Mouse (Mus musculus) liver, embryonic 15.5 days (tissue): ENCODE results near the gene Slc22a14. TPM values are rescaled to one million over a fixed set of nuclear protein-coding genes. Genes with fewer than 3 reads are reported as not detected.

Experiments used
- ATAC-seq: fragments of 200-750 bp; cut with Nextera tagmentation; 2 replicates; pipeline ENCODE4 v1.8.0; 2017; ENCODE audit warnings: moderate number of reproducible peaks, mild to moderate bottlenecking, moderate library complexity; ENCODE audit not compliant: insufficient read depth
- H3K27ac ChIP-seq: fragments of 300-500 bp; sonication (generic); replicated peaks from 2 replicates; pipeline ENCODE4 v1.5.1; 2015; ENCODE audit warnings: mild to moderate bottlenecking, inconsistent platforms
- H3K27me3 ChIP-seq: fragments of 300-500 bp; sonication (generic); 2 replicates; pipeline ENCODE4 v1.6.1; 2015; ENCODE audit warnings: mild to moderate bottlenecking, inconsistent platforms
- H3K36me3 ChIP-seq: fragments of 300-500 bp; sonication (generic); replicated peaks from 2 replicates; pipeline ENCODE4 v1.6.1; 2015; ENCODE audit warnings: moderate library complexity, mild to moderate bottlenecking, inconsistent platforms
- H3K4me1 ChIP-seq: fragments of 300-500 bp; sonication (generic); replicated peaks from 2 replicates; pipeline ENCODE4 v1.6.1; 2015; ENCODE audit warnings: inconsistent platforms
- H3K4me2 ChIP-seq: fragments of 300-500 bp; sonication (generic); 2 replicates; pipeline ENCODE4 v1.6.1; 2015; ENCODE audit warnings: moderate library complexity, mild to moderate bottlenecking, inconsistent platforms
- H3K4me3 ChIP-seq: fragments of 300-500 bp; sonication (generic); replicated peaks from 2 replicates; pipeline ENCODE4 v1.5.1; 2015; ENCODE audit warnings: mild to moderate bottlenecking, inconsistent platforms
- H3K9ac ChIP-seq: fragments of 300-500 bp; sonication (generic); 2 replicates; pipeline ENCODE4 v1.6.1; 2015; ENCODE audit warnings: moderate library complexity, mild to moderate bottlenecking, inconsistent platforms
- H3K9me3 ChIP-seq: fragments of 300-500 bp; sonication (generic); replicated peaks from 2 replicates; pipeline ENCODE4 v1.6.1; 2016; ENCODE audit warnings: inconsistent platforms
- WGBS: fragments of 180-500 bp; shearing (Covaris S2); methylation state at CpG from one replicate; pipeline ENCODE4 v1.1.7; 2015; ENCODE audit warnings: mixed read lengths; ENCODE audit not compliant: insufficient replicate concordance; 5-methylcytosine and 5-hydroxymethylcytosine counted together
- polyA plus RNA-seq: library from polyadenylated mRNA; unstranded; fragments of >200 nt; fragmentation: Nextera tagmentation; extraction: Ambion mirVana; gene quantifications from 2 replicates; pipeline ENCODE4 v1.2.1, GENCODE M21; 2015

The Slc22a14 gene
- 0.07 TPM in 1 of 2 replicates, not detected in the other for polyA plus RNA-seq

DNA sequence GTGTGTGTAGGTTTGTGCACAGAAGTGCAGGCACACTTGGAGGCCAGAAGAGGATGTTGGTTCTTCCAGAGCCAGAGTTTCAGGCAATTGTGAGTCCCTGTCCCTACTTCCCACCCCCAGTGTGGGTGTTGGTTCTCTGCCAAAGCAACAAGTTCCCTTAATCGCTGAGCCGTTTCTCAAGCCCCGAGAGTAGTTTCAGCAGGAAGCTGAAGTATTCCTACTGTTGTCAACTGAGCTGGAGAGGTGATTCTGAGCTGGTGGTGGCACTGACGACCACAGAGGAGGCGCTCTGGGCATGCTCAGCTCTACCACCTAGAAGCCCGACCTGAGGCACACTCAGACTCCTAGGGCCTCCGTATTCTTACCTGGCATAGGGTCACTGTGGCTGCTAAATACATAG, at the start of gene Slc22a14:
Gene Slc22a14, minus strand, starts transcription at position 270 of the 400 bp plus-strand sequence.
- Histone ChIP-seq H3K4me2 (no peak within 1 kb of the TSS), H3K4me1 (no peaks in the 10 kb centered on the region), H3K9ac (no peak within 1 kb of the TSS), H3K4me3 (no peak within 1 kb of the TSS), H3K27me3 (no peaks in the 10 kb centered on the region), H3K9me3 (no peaks in the 10 kb centered on the region), H3K27ac (no peak within 1 kb of the TSS), H3K36me3 (no peaks in the 10 kb centered on the region; the same call in 1 of the 2 replicates)
- 50% methylated on average over 7 of the region's 7 CpGs for WGBS
- ATAC-seq: no peak

DNA sequence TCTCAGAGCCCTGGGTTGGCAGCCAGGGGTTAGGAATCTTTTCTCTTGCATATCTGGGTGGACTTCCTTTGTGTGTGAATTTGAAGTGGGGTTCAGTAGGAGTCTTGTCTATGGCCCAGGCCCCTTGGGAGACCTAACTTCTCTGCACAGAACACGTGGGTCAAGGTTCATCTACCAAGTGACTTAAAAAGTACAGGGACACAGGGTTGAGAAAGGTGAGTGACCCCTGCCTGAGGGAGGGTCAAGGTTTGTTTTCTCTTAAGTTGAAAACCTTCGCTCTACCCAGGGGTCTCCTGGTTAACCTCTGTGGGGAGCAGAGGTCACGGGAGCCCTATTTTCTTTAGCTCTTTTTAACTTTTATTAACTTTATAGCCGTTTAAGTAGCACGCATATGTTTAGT, 44.5 kb upstream of the Slc22a14 start:
- peaks cover 6% of the 10 kb centered on the region; the same call in 1 of the 2 replicates for H3K27me3 ChIP-seq
- H3K36me3 ChIP-seq: no peaks in the 10 kb centered on the region
- no peak overlapping the region for H3K9ac ChIP-seq
- no peak for ATAC-seq
- H3K9me3 ChIP-seq: no peaks in the 10 kb centered on the region
- WGBS: 62% methylated on average over 5 of the region's 5 CpGs
- 0 out of 2 replicates have a peak, but pooled peaks cover 3% of the 10 kb centered on the region for H3K4me1 ChIP-seq
- H3K4me2 ChIP-seq: no peak overlapping the region
- no peak overlapping the region for H3K4me3 ChIP-seq
- H3K27ac ChIP-seq: no peak overlapping the region

DNA sequence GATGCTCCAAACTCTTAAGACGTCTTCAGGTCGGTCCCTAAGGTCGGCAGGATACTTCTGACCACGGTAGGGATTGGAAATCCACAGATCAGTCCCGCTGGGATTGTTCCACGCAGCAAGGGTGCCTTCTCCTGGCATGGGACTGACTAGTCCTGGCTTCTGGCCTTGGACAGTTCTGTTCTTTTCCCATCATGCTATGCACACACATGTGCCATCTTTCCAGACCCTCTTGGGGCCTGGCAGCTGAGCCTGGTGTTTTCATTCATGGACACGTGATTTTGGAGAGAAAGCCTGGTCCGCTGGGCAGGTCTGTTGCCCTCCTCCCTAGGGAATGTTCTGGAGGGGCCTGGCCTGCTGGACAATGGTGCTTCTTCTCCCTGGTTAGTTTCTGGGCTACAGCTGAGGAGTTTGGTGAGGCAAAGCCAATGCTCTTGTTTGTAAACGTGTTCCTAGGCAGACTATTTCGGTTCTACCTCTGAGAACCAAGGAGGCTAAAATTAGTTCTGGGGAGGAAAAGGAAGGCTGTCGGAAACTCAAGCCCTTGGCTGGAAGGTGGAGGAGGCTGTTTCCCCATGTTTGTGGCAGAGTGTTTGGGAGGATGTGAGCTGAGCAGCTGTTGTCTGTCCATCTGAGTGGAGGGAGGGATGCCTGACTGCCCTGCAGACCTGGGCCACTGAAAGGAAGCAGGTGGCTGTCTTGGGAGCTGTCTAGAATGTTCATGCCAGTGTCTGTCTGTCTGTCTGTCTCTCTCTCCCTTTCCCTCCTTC, 43.7 kb upstream of the Slc22a14 start:
- ATAC-seq: no peak
- no peaks in the 10 kb centered on the region for H3K36me3 ChIP-seq
- H3K27me3 ChIP-seq: peaks cover 14% of the 10 kb centered on the region
- H3K9ac ChIP-seq: no peak overlapping the region
- no peak overlapping the region for H3K4me3 ChIP-seq
- 63% methylated on average over 11 of the region's 11 CpGs for WGBS
- H3K4me2 ChIP-seq: no peak overlapping the region
- no peak overlapping the region for H3K27ac ChIP-seq
- peaks cover 3% of the 10 kb centered on the region; the same call in 1 of the 2 replicates for H3K4me1 ChIP-seq
- no peaks in the 10 kb centered on the region for H3K9me3 ChIP-seq

DNA sequence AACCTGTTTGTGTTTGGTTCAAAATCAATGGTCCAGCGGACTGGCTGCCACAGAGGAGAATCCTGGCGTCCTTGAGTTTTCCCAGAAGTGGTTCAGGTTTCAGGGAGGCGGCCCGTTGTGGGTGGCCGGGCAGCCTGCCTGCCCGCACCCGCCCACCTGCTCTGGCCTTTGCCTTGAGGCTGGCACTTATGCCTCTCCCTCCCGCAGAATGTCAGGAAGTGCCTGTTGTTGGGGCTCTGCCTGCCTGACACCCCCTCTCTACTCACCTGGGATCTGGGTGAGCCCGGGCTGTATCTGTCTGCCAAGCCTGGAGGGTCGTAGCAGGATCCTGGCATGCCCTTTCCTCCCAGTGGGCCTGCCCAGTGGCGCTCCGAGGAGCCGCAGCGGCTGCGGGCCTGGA, 42.5 kb upstream of the Slc22a14 start:
- no peak for ATAC-seq

DNA sequence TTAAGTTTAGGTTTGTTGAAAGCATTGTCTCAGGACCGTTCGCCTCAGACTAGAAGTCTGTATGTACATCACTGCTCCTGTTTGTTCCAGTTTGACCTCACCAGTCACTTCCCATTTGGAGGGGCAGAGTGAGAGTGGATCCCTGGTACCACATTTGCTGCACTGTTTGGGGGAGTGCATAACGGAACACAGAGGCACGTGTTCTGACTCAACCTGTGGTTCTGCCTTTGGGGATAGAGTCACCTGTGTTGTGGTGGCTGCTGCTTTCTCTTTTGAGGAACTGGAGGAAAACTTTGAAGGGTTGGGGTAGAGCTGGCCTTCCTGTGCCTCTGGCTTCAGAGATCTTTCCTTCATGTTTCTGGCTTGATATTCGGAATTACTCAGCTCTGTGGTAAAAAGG, 38.7 kb upstream of the Slc22a14 start:
- Histone ChIP-seq H3K27me3 (peaks cover 47% of the 10 kb centered on the region), H3K27ac (no peak overlapping the region), H3K4me3 (no peak overlapping the region), H3K9ac (no peak overlapping the region), H3K4me1 (peaks cover 32% of the 10 kb centered on the region), H3K4me2 (no peak overlapping the region), H3K9me3 (no peaks in the 10 kb centered on the region), H3K36me3 (no peaks in the 10 kb centered on the region)
- WGBS: 37% methylated on average over 5 of the region's 5 CpGs
- no peak for ATAC-seq

More for the DNA sequence above, 42.5 kb upstream of the Slc22a14 start:
- Histone ChIP-seq H3K27ac (no peak overlapping the region), H3K9me3 (no peaks in the 10 kb centered on the region), H3K9ac (no peak overlapping the region), H3K36me3 (no peaks in the 10 kb centered on the region), H3K4me3 (no peak overlapping the region), H3K27me3 (peaks cover 26% of the 10 kb centered on the region), H3K4me2 (no peak overlapping the region), H3K4me1 (peaks cover 15% of the 10 kb centered on the region)
- 74% methylated on average over 15 of the region's 15 CpGs for WGBS

DNA sequence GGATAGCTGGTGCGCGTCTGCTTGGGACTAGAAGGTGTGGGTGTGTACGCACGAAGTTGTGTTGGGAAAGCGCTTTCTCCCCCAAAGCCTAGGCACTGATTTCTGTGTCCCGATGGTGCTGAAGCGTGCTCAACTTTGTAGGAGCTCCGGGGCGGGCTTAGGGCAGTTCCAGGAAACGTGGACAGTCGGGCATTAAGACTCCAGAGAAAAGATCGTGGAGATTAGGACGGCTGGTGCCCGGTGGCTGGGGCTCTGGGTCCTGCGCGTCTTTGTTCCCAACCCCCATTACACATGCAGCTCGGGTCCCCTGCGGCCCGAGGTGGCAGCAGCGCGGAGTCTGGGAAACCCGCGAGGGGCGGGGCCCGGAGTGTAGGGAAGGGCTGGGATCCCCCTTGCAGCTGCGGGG, 37.9 kb upstream of the Slc22a14 start:
- WGBS: under 1% methylated on average over 26 of the region's 26 CpGs
- H3K36me3 ChIP-seq: no peaks in the 10 kb centered on the region
- no peak for ATAC-seq
- H3K4me2 ChIP-seq: peak overlapping the region; percentile 73
- peak overlapping the region; percentile 59; the same call in 1 of the 2 replicates for H3K9ac ChIP-seq
- peaks cover 32% of the 10 kb centered on the region for H3K4me1 ChIP-seq
- H3K27ac ChIP-seq: no peak overlapping the region
- peak overlapping the region; percentile 66 for H3K4me3 ChIP-seq
- H3K27me3 ChIP-seq: peaks cover 47% of the 10 kb centered on the region
- no peaks in the 10 kb centered on the region for H3K9me3 ChIP-seq

DNA sequence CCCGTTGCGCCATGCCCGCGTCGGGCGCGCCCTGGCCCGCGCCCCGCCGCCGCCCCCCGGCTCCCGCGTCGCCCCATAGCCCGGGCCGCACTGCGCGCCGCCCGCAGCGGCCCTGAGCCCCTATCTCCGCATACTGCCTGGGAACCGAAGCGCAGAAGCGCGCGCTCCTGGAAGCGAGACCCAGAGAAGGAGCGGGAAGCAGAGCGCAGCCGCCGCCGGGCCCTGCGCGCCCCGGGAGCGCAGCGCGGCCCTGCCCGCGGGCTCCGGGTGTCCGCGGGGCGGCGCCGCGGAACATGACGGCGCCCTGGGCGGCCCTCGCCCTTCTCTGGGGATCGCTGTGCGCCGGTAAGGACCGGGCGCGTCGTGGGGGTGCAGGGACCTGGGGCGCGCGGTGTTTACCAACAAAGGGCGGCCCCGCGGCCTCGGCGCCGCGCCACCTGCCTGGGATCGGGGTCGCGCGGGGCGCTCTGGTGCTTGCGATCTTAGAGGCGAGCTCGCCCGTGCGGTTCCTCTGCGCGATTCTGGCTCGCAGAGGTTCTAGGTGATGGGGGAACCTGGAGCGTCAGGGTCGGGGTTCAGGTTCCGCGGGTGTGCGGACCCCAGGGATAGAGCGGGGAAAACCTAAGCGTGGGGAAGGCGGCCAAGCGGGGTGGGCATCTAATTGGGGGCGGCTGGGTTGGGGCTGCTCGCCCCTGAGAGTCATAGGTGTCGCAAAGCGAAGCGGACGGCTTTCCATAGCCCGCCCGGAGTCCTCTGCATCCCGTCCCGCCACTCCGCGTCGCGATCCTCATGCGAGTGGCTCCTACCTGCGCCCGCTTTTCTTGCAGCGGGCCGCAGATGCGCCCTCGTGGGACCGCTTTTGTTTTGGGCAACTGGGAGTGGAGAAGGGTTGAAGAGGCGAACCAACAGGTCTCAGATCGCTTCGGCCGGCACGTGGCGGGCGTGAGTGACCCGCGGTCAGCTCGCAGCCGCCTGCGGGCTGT, 37.2 kb upstream of the Slc22a14 start:
- peak; percentile 36 for ATAC-seq
- WGBS: 1% methylated on average over 127 of the region's 127 CpGs
- Histone ChIP-seq H3K27ac (peak overlapping the region; percentile 78), H3K9me3 (no peaks in the 10 kb centered on the region), H3K36me3 (no peaks in the 10 kb centered on the region), H3K4me2 (peak overlapping the region; percentile 73), H3K9ac (peak overlapping the region; percentile 59), H3K4me1 (peaks cover 32% of the 10 kb centered on the region), H3K4me3 (peak overlapping the region; percentile 66), H3K27me3 (peaks cover 47% of the 10 kb centered on the region)

DNA sequence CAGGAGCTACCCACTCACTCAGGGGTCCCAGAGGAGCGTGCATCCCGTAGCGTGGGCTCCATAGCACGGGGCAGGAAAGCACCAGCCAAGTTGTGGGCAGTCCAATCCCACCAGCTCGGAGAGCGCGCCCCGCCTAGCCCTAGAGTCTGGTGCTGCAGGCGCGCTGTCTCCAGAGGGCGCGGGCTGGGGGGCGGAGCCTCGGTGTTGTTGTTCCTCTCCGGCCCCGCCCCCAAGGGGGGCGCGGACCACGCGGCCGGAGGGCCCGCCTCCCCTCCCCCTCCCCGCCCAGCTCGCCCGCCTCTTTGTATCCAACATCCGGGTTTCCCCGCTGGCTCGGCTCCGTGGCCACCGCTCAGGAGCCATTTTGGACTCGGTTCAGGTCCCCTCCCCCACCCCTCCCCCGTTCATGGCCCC, 36.5 kb upstream of the Slc22a14 start, which contains the start of gene Acvr2b:
Gene Acvr2b, plus strand, starts transcription at position 318 of the 414 bp plus-strand sequence.
- no peaks in the 10 kb centered on the region for H3K9me3 ChIP-seq
- peak within 1 kb of the TSS; percentile 59 for H3K9ac ChIP-seq
- peak within 1 kb of the TSS; percentile 78 for H3K27ac ChIP-seq
- peak within 1 kb of the TSS; percentile 66 for H3K4me3 ChIP-seq
- H3K27me3 ChIP-seq: peaks cover 47% of the 10 kb centered on the region
- H3K4me2 ChIP-seq: peak within 1 kb of the TSS; percentile 73
- no peaks in the 10 kb centered on the region for H3K36me3 ChIP-seq
- peak; percentile 85 for ATAC-seq
- under 1% methylated on average over 22 of the region's 32 CpGs for WGBS
- H3K4me1 ChIP-seq: peaks cover 32% of the 10 kb centered on the region

DNA sequence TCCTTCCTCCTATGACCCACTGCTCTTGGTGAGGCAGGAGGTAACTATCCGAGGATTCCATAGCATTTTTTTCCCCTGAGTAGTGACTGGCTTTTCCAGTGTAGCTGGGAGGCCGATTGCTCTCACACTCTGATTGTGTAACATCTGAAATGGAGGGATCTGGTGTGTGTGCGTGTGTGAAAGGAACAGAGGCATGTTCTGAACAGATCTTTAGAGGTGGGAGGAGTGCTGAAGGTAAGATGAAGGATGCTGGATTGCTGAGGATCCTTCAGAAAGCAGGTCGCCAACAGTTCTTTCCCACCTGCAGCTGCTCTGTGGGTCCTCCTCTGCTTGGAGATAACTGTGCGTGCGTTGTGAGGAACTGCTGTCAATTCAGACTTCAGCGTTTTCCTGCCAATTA, 36.0 kb upstream of the Slc22a14 start:
- peak; percentile 10 for ATAC-seq
- H3K4me1 ChIP-seq: peaks cover 32% of the 10 kb centered on the region
- WGBS: under 1% methylated on average over 7 of the region's 7 CpGs
- no peaks in the 10 kb centered on the region for H3K36me3 ChIP-seq
- peak overlapping the region; percentile 73 for H3K4me2 ChIP-seq
- H3K4me3 ChIP-seq: peak overlapping the region; percentile 66
- H3K27me3 ChIP-seq: peaks cover 47% of the 10 kb centered on the region
- no peak overlapping the region for H3K9ac ChIP-seq
- no peak overlapping the region for H3K27ac ChIP-seq
- H3K9me3 ChIP-seq: no peaks in the 10 kb centered on the region

DNA sequence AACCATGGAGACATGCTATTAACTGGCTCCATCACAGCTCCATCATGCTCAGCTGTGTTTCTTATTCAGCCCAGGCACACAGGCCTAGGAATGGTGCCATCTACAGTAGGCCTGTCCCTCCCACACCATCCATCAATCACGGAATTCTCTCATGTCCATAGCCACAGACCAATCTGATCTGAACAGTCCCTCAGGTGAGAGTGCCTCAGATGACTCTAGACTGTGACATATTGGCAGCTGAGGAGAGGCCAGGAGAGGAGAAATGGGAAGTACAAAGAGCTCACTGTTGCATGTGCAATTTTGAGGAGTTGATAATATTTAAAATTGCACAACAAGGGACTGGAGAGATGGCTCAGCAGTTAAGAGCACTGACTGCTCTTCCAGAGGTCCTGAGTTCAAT, 29.5 kb upstream of the Slc22a14 start:
- WGBS: 45% methylated on average over 1 of the region's 1 CpGs
- Histone ChIP-seq H3K9me3 (no peaks in the 10 kb centered on the region), H3K27ac (no peak overlapping the region), H3K9ac (no peak overlapping the region), H3K27me3 (no peaks in the 10 kb centered on the region), H3K36me3 (no peaks in the 10 kb centered on the region), H3K4me3 (no peak overlapping the region), H3K4me1 (no peaks in the 10 kb centered on the region), H3K4me2 (no peak overlapping the region)
- ATAC-seq: no peak

DNA sequence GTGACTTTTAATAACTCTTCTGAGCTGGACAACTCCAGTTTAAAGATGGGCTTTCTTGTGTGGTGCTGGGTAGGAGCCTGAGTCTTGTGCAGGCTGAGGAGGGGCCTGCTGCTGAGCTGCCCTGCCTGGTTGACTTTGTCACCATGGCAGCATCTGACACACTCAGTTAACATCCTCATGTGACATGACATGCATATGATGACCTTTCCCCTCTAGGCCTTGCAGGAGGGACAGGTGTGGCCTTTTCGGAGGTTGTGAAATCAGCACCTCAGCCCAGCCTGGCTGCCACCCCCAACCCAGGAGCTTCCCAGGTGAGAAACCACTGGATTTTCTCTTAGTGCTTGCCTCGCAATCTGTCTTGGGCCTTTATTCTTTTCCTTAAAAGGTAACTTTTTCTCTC, 24.9 kb upstream of the Slc22a14 start:
- WGBS: 70% methylated on average over 2 of the region's 2 CpGs

More for the DNA sequence above, 24.9 kb upstream of the Slc22a14 start:
- Histone ChIP-seq H3K4me1 (no peaks in the 10 kb centered on the region), H3K27ac (no peak overlapping the region), H3K36me3 (no peaks in the 10 kb centered on the region), H3K27me3 (no peaks in the 10 kb centered on the region), H3K9me3 (no peaks in the 10 kb centered on the region), H3K9ac (no peak overlapping the region), H3K4me2 (no peak overlapping the region), H3K4me3 (no peak overlapping the region)
- ATAC-seq: no peak
